Mouse (Mus musculus) left cerebral cortex, postnatal 4 days (tissue): ENCODE results near the gene Snapc2. TPM values are rescaled to one million over a fixed set of nuclear protein-coding genes. Genes with fewer than 3 reads are reported as not detected.
"Not testable (repeated sequence)": the region's sequence is repeated elsewhere in the genome, so short reads cannot be mapped to it uniquely, and the experiment has no call there.

Experiments used
- DNase-seq: peaks from one replicate; pipeline ENCODE4 v3.0.0-alpha.2; 2022
- intact Hi-C: fragments of 180-260 bp; cut with DNase I; formaldehyde crosslinking; loops from one replicate; pipeline ENCODE4 v1.15.1; 2025
- total RNA-seq, 2 experiments: library from RNA; stranded (reverse); gene quantifications; 2 replicates each; pipeline ENCODE4 v1.2.3; 2021

The Snapc2 gene
- total RNA-seq, 2 experiments from 2014 or later, result 32.6 to 34.4 TPM

DNA sequence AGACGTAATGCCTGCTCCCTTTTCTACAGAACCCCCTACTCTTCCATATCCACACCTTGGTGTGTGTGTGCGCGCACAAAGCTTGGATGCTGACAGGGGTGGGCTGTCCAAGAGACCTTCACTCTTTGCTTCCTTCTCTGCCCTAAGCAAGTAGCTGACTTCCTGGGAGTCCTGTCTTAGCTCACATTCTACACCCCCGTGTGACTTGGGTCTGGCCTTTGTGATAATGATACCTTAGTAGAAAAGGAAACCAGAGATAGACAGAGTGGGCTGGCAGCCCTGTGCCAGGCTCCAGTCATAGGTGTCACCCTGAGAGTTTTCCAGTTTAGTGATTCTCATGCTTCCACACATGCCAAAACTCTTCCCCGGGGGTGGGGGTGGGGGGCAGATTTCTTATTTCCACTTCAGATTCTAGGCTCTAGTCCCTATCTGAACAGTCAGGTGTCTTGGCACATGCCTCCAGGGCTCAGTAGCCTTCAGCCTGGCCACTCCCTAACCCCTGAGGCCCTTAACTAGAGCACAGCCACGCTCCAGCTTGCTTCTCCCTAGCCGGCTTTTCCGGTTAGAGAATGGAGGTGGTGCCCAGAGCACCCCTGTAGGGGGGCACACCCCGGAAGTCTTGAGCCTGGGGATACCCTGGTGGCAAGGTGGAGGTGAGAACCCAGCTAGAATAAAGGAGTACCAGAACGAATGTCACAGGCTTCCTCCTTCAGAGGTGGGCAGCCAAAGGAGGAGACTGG is 22.1 kb upstream of the Snapc2 start:
- intact Hi-C loops, result no loop called here
- no peak for DNase-seq

DNA sequence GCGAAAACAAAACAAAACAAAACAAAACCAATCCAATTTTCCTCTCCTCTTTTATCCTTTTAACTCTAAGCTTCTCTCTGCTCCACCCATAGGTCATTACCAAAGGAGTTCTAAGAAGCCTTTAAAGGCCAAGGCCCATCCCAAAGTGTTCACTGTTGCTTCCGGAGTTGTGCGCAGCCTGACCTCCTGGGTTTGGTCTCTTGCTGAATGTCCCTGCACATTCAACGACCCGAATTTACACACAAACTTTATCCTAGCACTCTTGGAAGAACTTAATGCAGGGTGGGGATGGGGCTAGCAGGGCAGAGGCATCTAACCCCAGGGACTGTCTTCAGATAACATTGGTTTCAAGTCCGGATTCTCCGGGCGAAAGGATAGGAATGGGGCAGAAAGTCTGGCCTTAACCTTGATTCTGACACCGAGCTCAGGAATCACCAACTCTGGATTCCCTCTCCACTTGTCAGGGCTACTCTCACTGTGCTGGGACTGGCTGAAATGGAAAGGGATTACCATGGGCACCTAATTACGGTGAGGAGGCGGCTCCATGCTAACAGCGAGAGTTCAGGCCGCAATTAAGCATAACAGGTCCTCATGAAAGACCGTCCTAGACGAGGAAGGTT is 15.0 kb upstream of the Snapc2 start:
- DNase-seq, result no peak
- intact Hi-C loops, result no loop called here

DNA sequence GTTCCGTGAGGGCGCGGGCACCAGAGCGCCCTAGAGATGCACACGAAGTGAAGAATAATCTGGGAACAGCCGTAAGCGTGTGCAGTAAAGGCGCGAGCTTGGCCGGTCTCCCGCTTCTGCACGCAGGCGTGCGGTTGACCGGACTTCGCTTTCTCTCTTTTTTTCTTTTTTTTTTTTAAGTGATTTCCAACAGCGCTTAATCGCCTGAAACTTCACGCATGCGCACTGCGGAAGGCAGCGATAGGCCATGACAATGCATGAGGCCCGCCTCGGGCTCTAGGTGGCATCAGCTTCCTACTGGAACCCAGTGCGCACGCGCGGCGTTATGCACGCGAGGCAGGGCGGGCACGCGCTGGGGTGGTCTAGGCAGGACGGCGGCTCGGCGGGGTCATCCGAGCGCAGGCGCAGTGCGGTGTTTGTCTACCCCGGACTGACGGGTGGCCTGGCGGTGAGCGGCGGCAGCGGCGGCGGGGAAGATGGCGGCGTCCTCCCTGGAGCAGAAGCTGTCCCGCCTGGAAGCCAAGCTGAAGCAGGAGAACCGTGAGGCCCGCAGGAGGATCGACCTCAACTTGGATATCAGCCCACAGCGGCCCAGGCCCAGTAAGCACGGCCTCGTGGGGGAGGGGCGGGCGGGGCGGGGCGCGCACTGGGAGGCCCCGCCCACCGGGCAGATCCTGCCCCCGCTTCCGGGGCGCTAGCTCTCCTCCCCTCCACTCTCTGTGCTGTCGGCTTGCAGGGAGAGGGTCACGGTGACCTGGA is 14.3 kb upstream of the Snapc2 start, which contains the start of the genes Map2k7 and Gm49320:
Gene Map2k7, plus strand, starts transcription at position 307 of the 759 bp plus-strand sequence.
Gene Gm49320, plus strand, starts transcription at position 432 of the 759 bp plus-strand sequence.
- DNase-seq, result peak; percentile 100
- intact Hi-C loops, result no loop called here

DNA sequence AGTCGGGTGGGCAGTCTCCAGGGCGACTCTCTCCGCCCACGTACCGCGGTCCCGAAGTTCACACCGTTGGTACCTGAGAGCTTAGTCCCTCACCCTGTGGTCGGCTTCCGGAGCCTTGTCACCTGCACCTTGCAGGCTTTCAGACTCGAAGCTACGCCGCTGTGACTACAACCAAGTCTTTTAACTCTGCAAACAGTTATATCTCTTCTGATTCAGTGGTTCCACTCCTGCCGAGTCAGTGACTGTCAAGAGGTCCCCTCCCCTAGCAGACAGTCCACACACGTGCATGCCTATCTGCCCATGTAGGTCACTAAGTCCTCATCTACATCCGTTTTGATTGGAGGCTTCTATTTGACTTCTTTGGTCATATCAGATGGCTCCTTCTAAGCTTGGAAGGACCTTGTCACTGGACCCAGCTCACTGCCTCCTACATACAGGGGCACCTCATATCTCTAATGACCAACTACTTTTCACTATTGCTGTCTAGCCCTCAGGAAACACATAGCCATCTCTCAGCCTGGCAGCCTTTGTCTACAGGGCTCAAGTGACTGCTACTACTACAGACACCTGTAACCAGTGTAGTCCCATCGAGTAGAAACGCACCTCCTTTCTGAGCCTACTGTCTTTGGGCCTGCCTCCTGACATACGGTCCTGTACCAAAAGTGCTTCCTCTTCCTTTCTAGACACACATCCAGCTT is 13.5 kb upstream of the Snapc2 start:
- no peak for DNase-seq
- intact Hi-C loops, result no loop called here

DNA sequence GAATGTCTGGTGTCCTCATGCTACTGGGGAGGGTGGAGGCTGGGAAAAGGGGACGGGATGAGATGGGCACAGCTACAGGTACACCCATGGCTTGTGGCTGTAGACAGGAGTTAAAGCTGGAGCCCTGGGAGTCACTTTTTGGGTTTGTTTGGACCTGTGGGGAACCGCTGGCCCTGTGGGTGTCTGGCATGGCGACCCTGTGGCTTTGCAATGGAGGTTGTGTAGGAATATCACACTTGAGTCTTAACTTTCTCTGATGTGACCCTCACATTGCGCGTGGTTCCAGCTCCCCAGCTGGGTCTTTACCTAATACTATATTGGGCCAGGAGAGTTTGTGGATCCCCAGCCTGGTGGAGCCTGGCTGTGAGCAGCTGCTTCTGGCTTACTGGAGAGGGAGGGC is 7.8 kb upstream of the Snapc2 start:
- intact Hi-C loops, result no loop called here
- DNase-seq, result no peak

DNA sequence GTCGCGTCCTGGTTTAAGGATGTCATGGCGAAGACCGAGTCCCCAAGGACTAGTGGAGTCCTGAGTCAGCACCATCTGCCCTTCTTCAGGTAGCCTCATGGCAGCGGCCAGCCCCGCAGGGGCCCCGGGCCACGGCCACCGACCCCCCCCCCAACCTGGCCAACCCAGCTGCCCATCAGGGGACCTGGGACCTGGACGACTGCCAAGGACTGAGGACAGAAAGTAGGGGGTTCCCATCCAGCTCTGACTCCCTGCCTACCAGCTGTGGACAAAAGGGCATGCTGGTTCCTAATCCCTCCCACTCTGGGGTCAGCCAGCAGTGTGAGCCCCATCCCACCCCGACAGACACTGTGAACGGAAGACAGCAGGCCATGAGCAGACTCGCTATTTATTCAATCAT is 7.1 kb upstream of the Snapc2 start:
- DNase-seq, result no peak
- intact Hi-C loops, result no loop called here

DNA sequence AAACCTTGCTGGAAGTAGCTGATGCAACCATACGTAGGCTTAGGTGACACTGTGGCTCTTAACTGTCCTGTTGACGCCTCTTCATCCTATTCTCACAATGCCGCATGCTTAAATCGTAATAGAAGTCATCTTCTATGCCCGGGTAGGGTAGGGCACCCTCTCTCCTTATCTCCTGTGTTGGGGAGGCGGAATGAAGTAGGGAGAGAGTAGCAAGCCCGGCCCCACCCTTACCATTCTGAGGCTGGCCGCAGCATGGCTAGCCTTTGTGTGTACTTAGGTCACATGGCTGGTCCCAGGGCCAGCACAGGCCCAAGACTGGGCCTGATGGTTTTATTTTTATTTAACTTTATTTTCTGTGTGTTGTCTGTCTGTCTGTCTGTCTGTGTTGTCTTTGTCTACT is 5.6 kb upstream of the Snapc2 start:
- intact Hi-C loops, result no loop called here

DNA sequence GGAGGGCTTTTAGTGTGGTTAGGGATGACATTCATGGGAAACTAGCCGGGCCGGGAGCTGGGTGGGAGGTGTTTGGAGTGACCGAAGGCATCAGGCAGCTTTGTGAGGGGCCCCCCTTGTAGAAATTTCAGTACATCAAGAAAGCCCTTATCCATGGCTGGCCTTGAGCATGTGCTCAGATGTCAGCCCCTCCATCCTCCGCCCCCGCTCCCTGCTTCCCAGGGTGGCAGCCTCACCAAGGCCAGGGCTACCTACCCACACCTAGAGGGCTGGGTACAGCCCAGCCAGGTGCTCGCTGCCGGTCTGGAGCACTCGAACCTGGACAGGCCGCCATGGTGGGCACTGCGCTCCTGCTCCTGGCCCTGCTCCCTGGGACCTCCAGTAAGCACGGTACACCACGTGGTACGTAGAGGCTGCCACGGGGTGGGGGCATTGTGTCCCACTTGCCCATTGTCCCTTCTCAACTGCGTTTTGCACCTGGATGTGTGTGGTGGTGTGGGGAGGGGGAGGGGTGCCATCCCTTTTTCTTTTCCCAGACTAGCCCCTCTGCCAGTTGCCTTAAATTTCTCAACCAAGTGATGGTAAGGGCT is 4.8 kb upstream of the Snapc2 start, which contains the start of gene Tgfbr3l:
Gene Tgfbr3l, plus strand, starts transcription at position 264 of the 590 bp plus-strand sequence.
- intact Hi-C loops, result no loop called here
- DNase-seq, result no peak

More for the DNA sequence above, 5.6 kb upstream of the Snapc2 start:
- DNase-seq, result no peak

DNA sequence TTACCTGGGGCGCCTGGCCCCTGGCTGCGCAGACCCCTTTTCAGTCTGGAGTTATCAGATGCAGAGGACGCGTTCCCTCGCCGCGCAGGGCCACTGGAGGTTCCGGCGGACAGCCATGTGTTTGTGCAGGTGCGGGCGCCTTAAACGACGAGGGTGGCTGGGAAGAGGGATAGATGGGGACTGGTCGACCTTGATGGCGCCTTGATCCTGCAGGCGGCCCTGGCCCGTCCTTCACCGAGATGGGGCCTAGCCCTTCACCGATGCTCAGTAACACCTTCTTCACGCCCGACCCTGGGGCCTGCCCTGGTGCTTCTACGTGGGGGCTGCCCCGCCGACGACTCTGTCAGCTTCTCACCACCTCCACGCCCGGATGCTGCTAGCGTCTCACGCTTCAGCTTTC is 3.7 kb upstream of the Snapc2 start:
- intact Hi-C loops, result no loop called here
- no peak for DNase-seq

DNA sequence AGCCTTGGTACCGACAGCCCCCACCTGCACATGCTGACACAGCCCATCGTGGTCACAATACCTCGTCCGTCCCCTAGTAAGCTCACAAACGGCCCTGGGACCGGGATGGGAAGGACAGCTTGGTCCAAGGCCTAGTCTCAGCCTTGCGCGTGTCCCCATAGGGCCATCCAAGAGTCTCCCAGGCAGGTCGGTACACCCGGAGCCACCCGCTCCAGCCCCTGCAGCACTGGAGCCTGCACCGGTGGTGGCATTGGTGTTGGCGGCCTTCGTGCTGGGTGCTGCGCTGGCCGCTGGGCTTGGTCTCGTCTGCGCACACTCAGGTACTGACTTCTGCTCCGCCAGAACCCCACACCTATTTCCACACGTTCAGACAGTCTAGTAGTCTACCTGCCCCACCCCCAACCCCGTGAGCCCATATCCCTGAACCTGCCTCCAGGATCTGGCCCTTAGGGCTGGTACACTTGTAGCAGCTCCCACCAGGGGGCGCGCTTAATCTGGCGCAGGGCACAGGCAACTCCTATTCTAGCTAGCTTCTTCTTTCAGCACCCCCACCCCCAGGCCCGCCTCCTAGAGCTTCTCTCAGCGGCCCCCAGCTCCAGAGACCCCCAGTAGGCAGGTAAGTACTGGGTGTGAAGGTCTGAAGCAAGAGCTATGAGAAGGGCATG is 2.4 kb upstream of the Snapc2 start:
- DNase-seq, result peak; percentile 89
- intact Hi-C loops, result no loop called here

DNA sequence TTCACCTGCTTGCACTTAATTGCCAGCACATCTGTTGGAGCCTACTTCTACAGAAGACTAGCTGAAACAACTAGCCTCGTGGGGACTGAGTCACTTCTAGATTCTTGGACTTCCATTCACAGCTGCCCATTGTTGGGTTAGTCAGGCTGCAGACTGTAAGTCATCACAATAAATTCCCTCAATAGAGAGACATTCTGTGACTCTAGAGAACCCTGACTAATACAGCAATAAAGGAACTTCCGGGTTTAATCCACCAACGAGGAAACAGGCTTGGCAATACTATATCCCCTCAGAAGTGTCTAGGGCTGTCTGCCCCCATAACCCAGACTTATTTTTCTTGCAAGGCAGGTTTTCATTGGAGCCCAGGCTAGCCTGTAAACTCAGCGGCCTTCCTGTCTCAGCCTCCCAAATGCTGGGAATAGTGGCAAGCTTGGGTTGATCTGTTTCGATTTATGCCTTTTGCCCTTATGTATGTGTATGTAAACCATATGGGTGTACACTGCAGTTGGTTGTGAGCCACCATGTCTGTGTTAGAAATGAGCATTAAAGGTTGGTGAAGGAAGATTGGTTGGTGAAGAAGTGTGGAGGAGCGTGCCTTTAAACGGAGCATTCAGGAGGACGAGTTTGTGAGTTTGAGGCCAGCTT is 642 bp upstream of the Snapc2 start:
- no peak for DNase-seq
- intact Hi-C loops, result no loop called here

DNA sequence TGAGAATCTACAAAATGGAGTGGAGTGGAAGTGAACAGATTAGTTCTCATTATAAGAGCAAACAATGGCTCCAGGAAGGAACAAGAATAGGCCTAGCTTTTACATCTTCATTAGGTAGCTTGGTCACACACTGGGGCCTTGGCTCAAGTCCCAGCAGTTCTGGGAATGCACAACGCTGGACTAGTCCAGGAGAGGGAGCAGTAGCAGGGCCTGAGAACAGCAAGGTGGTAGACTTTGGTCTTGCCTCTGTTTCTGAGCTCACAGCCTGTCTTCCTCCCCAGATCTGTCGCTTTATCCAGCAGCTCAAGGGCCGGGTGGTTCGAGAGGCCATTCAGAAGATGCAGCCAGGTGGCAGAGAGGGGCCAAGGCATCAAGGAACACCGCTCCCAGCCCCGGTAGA is 1.1 kb downstream of the Snapc2 start:
- intact Hi-C loops, result no loop called here
- peak; percentile 88 for DNase-seq

DNA sequence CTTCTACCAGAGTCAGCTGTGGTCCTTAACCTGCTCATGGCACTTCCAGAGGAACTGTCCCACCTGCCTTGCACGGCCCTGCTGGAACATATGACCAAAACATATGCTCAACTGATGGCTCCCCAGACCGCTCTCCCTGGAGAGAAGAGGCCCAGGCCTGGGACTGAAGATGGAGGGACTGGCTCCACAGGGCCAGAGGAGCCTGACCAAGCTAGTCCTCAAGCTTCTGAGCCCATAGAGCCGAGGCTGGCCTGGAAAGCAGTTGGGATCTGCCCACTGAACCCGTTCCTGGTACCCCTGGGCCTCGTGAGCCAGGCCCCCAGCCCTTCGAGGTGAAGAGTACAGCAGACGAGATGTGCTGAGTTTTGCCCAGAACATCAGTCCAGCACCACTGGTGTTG is 2.6 kb downstream of the Snapc2 start:
- intact Hi-C loops, DNase-seq: not testable (repeated sequence)

DNA sequence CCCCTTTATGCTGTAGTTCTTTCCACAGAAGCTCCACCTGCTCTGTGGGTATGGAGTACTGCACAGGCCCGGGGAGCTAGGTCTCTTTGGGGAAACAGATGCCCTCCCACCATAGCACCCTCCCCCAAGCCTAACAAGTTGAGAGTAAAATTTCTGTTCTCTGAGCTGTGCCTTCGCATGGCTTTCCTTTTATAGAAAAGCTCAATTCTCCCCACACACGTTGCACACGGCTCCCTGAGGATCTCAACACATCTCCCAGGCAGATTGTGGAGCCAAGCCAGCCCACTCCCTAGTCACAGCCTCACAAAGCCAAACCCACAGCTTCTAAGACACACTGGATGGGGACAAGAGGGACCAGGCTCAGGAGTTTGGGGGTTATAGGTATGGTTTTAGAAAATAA is 4.0 kb downstream of the Snapc2 start:
- intact Hi-C loops, result no loop called here

DNA sequence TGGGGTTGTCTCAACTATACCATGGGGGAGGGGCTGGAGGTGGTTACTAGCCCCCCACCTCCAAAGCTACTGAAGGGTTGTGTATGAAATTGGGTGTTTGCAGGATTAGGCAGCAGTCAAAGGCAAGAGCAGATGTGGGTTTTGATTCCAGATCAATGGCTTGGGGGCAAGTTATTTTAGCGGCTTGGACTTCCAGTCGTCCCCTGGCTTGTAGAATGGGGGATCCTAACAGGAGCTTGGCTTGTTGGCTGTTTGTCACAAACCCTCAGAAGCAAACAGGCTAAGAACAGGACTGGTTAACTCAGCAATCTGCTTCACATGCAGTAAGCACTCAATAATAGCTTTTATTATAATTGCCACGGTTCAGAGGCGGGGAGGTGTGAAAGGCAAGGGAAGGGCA is 4.5 kb downstream of the Snapc2 start:
- no peak for DNase-seq
- intact Hi-C loops, result no loop called here

More for the DNA sequence above, 4.0 kb downstream of the Snapc2 start:
- no peak for DNase-seq

DNA sequence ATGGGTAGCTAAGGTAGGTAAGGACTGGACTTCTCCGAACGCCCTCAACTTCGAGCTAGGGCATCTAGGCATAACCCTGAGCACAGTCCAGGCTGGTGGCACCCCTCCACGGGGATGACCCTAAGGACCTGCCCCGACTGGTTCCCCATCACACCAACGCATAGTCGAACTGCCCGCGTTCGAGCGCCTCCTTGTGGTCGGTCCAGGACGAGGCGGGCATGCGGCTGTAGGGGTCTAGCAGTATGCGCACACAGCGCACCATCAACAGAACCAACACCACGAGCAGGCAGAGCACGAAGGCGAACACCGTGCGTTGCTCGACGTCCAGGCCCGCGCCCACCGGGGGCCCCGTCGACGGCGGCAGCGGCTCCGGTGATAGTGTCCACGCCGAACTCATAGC is 5.4 kb downstream of the Snapc2 start:
- peak; percentile 91 for DNase-seq
- intact Hi-C loops, result no loop called here

DNA sequence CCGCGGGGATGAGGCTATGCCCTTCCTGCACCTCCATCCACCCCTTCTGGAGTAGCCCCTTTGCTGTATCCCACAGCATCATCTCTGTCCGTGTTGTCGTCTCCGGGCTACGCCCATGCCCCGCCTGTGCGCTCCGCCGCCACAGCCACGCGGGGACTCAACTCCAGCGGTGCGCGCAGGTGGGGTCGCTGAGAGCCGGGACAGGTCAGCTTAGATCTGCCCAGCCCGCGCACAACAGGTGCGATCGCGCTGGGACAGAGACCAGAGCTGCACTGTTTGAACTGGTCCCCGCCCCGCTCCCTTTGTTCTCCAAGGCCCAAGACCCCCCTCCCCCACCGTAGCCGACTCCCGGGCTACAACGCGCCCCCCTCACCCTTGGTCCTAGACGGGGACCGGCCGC is 5.8 kb downstream of the Snapc2 start:
- intact Hi-C loops, result no loop called here
- no peak for DNase-seq

DNA sequence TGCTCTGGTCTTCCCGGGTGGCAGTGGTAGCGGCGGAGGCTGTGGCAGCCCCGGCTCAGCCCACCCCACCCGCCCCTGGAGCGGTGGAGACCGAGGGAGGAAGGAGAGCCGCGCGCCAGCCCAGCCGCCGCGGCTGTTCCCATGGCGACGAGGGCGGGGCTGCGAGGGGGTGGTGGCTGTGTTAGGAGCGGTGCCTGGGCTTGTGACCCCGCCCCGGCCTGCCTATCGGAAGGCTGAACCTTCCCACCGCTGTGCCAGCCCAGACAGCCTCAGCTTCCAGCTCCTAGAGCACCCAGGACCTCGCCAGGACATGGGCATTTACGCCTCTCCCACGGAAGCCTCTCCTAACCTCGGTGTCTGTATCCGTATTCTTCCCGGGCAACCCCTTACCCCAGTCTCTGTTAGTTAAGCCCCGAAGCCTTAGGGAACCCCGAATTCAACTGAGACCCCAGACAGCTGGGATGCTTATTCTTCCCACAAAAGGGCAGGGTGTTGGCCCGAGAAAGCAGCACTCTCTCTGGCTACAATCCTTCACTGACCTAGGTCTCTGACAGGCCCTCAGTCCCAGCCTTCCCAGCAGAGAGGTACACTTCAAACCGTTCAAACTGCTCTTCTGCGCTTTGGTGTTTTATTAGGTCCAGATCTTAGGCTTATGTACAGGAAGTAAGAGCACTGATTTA is 6.4 kb downstream of the Snapc2 start, which contains the start of gene Ctxn1:
Gene Ctxn1, minus strand, starts transcription at position 150 of the 680 bp plus-strand sequence.
- DNase-seq, result peak; percentile 97
- intact Hi-C loops, result no loop called here

DNA sequence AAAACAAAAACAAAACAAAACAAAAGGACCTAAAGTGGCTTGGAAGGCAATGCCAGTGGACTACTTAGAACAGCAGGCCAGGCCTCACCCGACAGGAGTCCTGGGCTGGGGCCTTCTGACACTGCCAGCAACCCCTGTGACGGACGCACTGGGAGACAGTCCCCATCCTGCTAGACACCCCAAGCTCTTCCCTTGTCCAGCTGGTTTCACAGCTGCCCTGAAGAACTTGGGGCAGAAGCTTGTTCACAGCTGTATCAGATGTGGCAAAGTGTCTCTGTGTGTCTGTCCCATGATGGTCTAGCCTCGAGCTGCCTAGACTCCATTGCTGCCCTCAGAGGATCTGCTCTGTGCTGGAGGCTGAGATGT is 6.9 kb downstream of the Snapc2 start:
- intact Hi-C loops, result no loop called here
- no peak for DNase-seq
